Mouse (Mus musculus) embryonic facial prominence, embryonic 11.5 days (tissue): Measurements from ENCODE around the gene Tnnc1. TPM values are rescaled to one million over a fixed set of nuclear protein-coding genes. Genes with fewer than 3 reads are reported as not detected.

ENCODE experiments used
- ATAC-seq: fragments of 200-750 bp; cut with Nextera tagmentation; replicated peaks from 2 replicates; pipeline ENCODE4 v1.8.0; 2017; ENCODE audit warnings: low read depth; ENCODE audit not compliant: insufficient number of reproducible peaks, low FRiP score, low TSS enrichment
- DNase-seq: peaks from one replicate; pipeline ENCODE4 v3.0.0-alpha.2; 2015; ENCODE audit warnings: low spot score
- H3K27ac ChIP-seq: fragments of 300-500 bp; sonication (generic); replicated peaks from 2 replicates; pipeline ENCODE4 v1.5.1; 2014; ENCODE audit warnings: mild to moderate bottlenecking, low read depth, low read length, control low read depth
- H3K27me3 ChIP-seq: fragments of 300-500 bp; sonication (generic); 2 replicates; pipeline ENCODE4 v1.6.1; 2014; ENCODE audit warnings: mild to moderate bottlenecking, low read length, moderate library complexity, mixed read lengths; ENCODE audit not compliant: control insufficient read depth, insufficient read depth
- H3K36me3 ChIP-seq: fragments of 300-500 bp; sonication (generic); replicated peaks from 2 replicates; pipeline ENCODE4 v1.6.1; 2014; ENCODE audit warnings: low read depth, mild to moderate bottlenecking, low read length, moderate library complexity, mixed read lengths; ENCODE audit not compliant: control insufficient read depth, insufficient read depth
- H3K4me1 ChIP-seq: fragments of 300-500 bp; sonication (generic); 2 replicates; pipeline ENCODE4 v1.6.1; 2014; ENCODE audit warnings: low read length, mixed read lengths; ENCODE audit not compliant: control insufficient read depth, insufficient read depth
- H3K4me2 ChIP-seq: fragments of 300-500 bp; sonication (generic); 2 replicates; pipeline ENCODE4 v1.6.1; 2014; ENCODE audit warnings: low read depth, mild to moderate bottlenecking, control low read depth, low read length, moderate library complexity
- H3K4me3 ChIP-seq: fragments of 300-500 bp; sonication (generic); 2 replicates; pipeline ENCODE4 v1.5.1; 2014; ENCODE audit warnings: low read depth, low read length, control low read depth
- H3K9ac ChIP-seq: fragments of 300-500 bp; sonication (generic); replicated peaks from 2 replicates; pipeline ENCODE4 v1.6.1; 2014; ENCODE audit warnings: mild to moderate bottlenecking, control low read depth, low read length
- H3K9me3 ChIP-seq: fragments of 300-500 bp; sonication (generic); replicated peaks from 2 replicates; pipeline ENCODE4 v1.6.1; 2016; ENCODE audit warnings: mild to moderate bottlenecking, low read length, inconsistent platforms, mixed read lengths; ENCODE audit not compliant: control insufficient read depth
- WGBS: fragments of 180-500 bp; shearing (Covaris S2); extraction: QIAGEN DNeasy Blood & Tissue Kit; methylation state at CpG from one replicate; pipeline ENCODE4 v1.1.7; 2014; 5-methylcytosine and 5-hydroxymethylcytosine counted together
- polyA plus RNA-seq: library from polyadenylated mRNA; unstranded; fragments of >200 nt; fragmentation: Nextera tagmentation; extraction: Ambion mirVana; gene quantifications from 2 replicates; pipeline ENCODE4 v1.2.1, GENCODE M21; 2014

The Tnnc1 gene
- polyA plus RNA-seq, 1 experiment from 2014 or later = 25.3 TPM

DNA sequence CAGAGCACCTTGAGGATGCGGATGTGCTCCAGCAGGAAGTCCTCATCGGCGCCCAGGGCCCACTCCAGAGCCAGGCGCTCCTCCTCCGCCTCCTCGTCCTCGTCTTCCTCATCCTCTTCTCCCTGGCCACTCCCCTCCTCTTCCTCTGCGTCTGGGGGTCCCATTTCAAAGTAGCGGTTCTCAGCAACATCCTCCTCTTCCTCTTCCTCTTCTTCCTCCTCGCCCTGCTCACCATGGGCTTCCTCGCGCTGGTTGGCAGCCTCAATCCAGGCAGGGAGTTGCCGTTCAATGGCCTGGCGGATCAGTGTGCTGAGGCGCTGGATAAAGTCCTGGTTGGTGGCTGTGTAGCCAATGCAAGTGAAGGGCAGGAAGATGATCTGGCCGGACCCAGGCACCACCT is 30.8 kb upstream of the Tnnc1 start:
- peaks cover 56% of the 10 kb centered on the region for H3K36me3 ChIP-seq
- no peaks in the 10 kb centered on the region for H3K4me1 ChIP-seq
- no peak overlapping the region for H3K27ac ChIP-seq
- H3K27me3 ChIP-seq = no peaks in the 10 kb centered on the region
- no peak overlapping the region for H3K9ac ChIP-seq
- DNase-seq = no peak
- ATAC-seq = no peak
- H3K9me3 ChIP-seq = no peaks in the 10 kb centered on the region
- H3K4me3 ChIP-seq = no peak overlapping the region
- WGBS = 88% methylated on average over 15 of the region's 16 CpGs
- no peak overlapping the region for H3K4me2 ChIP-seq

- WGBS = 91% methylated on average over 5 of the region's 5 CpGs
- H3K4me1 ChIP-seq = no peaks in the 10 kb centered on the region
Measured at GRCm38 (mm10) chr14:31177715-31178114, 30.4 kb upstream of the Tnnc1 start.

GRCm38 (mm10) chr14:31179677-31180365 is 28.3 kb upstream of the Tnnc1 start:
- DNase-seq (no peak), ATAC-seq (no peak)
- Histone ChIP-seq H3K36me3 (peaks cover 57% of the 10 kb centered on the region), H3K9ac (no peak overlapping the region), H3K9me3 (no peaks in the 10 kb centered on the region), H3K4me1 (no peaks in the 10 kb centered on the region), H3K27ac (no peak overlapping the region), H3K4me3 (no peak overlapping the region), H3K27me3 (no peaks in the 10 kb centered on the region), H3K4me2 (no peak overlapping the region)
- 94% methylated on average over 12 of the region's 12 CpGs for WGBS

More at GRCm38 (mm10) chr14:31177715-31178114, 30.4 kb upstream of the Tnnc1 start:
- Histone ChIP-seq H3K4me3 (no peak overlapping the region), H3K27me3 (no peaks in the 10 kb centered on the region), H3K9me3 (no peaks in the 10 kb centered on the region), H3K27ac (no peak overlapping the region), H3K9ac (no peak overlapping the region), H3K4me2 (no peak overlapping the region), H3K36me3 (peaks cover 52% of the 10 kb centered on the region)
- ATAC-seq (no peak), DNase-seq (no peak)

GRCm38 (mm10) chr14:31181512-31181911 is 26.6 kb upstream of the Tnnc1 start:
- H3K4me3 ChIP-seq = no peak overlapping the region
- H3K4me2 ChIP-seq = no peak overlapping the region
- DNase-seq (no peak), ATAC-seq (no peak)
- H3K9me3 ChIP-seq = no peaks in the 10 kb centered on the region
- H3K4me1 ChIP-seq = no peaks in the 10 kb centered on the region
- no peak overlapping the region for H3K9ac ChIP-seq
- H3K27ac ChIP-seq = no peak overlapping the region
- 89% methylated on average over 4 of the region's 4 CpGs for whole genome bisulfite sequencing
- H3K36me3 ChIP-seq = peaks cover 54% of the 10 kb centered on the region
- H3K27me3 ChIP-seq = no peaks in the 10 kb centered on the region

DNA sequence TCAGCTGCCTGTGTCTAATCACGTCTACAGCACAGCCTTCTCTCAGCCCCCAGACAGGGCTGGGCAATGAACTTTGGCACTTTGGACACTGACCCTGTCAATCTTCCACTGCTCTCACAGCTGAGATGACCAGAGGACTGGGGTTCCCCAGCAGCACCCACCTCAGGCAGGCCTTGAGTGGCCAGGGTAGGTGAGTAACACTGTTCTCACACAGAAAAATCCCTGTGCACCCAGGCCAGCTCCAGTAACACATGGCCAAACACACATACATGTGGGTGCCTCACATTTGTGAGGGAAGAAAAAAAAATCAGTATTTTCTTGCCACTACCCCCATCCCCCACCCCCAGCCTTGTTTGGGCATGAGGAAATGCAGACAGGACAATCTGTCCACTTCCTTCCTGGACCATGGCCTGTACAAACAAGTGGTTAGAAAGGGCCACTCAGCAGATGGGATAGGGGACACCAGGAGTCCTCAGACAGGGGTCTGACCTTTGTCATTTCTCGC is 25.3 kb upstream of the Tnnc1 start:
- 59% methylated on average over 2 of the region's 2 CpGs for WGBS
- H3K27ac ChIP-seq = no peak overlapping the region

GRCm38 (mm10) chr14:31183541-31183940 is 24.6 kb upstream of the Tnnc1 start:
- no peak overlapping the region for H3K27ac ChIP-seq
- ATAC-seq = no peak
- no peaks in the 10 kb centered on the region for H3K4me1 ChIP-seq
- no peaks in the 10 kb centered on the region for H3K27me3 ChIP-seq
- no peak overlapping the region for H3K4me3 ChIP-seq
- 88% methylated on average over 5 of the region's 5 CpGs for WGBS
- DNase-seq = no peak
- no peak overlapping the region for H3K9ac ChIP-seq
- peaks cover 59% of the 10 kb centered on the region for H3K36me3 ChIP-seq
- H3K4me2 ChIP-seq = no peak overlapping the region
- no peaks in the 10 kb centered on the region for H3K9me3 ChIP-seq

More for the DNA sequence above, 25.3 kb upstream of the Tnnc1 start:
- no peaks in the 10 kb centered on the region for H3K27me3 ChIP-seq
- DNase-seq (no peak), ATAC-seq (no peak)
- no peak overlapping the region for H3K4me3 ChIP-seq
- no peaks in the 10 kb centered on the region for H3K4me1 ChIP-seq
- H3K9ac ChIP-seq = no peak overlapping the region
- no peak overlapping the region for H3K4me2 ChIP-seq
- H3K9me3 ChIP-seq = no peaks in the 10 kb centered on the region
- H3K36me3 ChIP-seq = peaks cover 59% of the 10 kb centered on the region

- Histone ChIP-seq H3K27ac (no peak overlapping the region), H3K4me1 (no peaks in the 10 kb centered on the region), H3K36me3 (peaks cover 56% of the 10 kb centered on the region), H3K9ac (no peak overlapping the region), H3K9me3 (no peaks in the 10 kb centered on the region), H3K4me2 (no peak overlapping the region), H3K27me3 (no peaks in the 10 kb centered on the region), H3K4me3 (no peak overlapping the region)
- DNase-seq (no peak), ATAC-seq (no peak)
- 90% methylated on average over 12 of the region's 12 CpGs for whole genome bisulfite sequencing
Measured at GRCm38 (mm10) chr14:31184195-31184594, 23.9 kb upstream of the Tnnc1 start.

DNA sequence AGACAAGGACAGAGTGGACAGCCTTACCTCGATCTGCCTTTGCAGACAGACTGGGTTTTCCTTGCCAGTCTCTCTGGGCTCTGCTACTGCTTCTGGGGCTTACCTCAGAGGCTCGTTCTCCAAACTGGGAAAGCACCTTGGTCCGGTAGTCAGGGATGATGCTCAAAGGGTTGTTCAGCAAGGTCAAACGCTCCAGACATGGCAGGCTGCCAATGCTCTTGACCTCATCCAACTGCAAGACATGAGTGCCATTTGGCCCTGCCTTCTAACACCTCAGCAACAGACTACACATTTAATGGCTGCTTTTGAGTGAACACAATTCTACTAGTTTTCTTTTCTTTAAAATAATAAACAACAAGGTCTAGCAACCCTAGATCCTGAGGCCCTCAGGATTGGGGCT is 21.5 kb upstream of the Tnnc1 start:
- Histone ChIP-seq H3K4me2 (no peak overlapping the region), H3K9me3 (no peaks in the 10 kb centered on the region), H3K27ac (no peak overlapping the region), H3K9ac (no peak overlapping the region), H3K27me3 (no peaks in the 10 kb centered on the region), H3K4me3 (no peak overlapping the region), H3K4me1 (no peaks in the 10 kb centered on the region), H3K36me3 (peaks cover 46% of the 10 kb centered on the region)
- DNase-seq = no peak
- ATAC-seq = no peak
- WGBS = 91% methylated on average over 4 of the region's 4 CpGs
